Mouse (Mus musculus) spleen, postnatal 4 days (tissue): ENCODE results near the gene Bmf.
A peak's percentile ranks its signal among the peaks of the same experiment; 100 is the strongest.

Experiments
- DNase-seq, 2 experiments: peaks; one replicate each; pipeline ENCODE4 v3.0.0; 2022; ENCODE audit warnings: low spot score in 2 of 2

The Bmf gene

DNA sequence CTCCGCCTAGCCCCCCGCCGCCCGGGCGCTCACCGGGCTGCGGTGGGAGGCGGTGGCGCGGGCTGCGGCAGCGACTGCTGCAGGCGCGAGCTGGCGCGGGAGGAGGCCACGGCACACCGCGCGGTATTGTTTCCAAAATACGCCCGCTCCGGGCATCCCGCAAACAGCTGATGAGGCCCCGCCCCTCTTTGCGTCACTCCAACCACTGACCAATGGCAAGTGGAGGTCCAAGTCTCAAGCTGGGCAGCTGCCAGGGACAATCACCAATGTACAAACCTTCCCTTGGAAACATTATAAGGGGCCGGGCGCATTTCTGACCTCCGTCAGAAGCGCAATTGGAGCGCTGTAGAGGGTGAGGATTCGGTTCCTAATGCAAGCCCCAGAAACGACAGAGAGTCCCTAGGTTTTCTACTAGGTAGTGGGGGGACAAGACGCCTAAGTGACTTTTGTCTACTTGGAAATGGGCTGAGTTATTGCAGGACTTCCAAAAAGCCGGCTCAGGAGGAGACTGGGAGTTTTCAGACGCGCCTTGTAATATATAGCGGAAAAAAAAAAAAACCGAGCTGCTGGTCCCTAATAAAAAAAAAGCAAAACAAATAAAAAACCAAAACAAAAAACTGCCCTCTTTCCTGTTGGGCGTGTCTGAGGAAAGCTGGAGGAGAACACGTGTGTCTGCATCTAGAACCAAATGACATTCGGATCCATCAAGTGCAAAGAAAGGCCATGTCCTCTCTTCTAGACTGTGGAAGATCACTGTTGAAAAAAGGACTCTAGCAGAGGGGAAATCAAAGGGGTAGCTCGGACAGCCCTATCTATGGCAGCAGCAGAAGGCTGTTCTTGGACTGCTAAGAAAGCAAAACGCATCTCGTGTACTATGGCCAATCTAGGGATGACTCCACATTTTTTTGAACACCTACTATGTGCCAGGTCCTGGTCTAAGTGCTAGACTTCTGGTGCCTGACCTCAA, at the start of gene Bmf:
Gene Bmf (minus strand): TSS at position 181 of the 967 bp plus-strand sequence.
- peak; percentile 90 to 91 for DNase-seq

- DNase-seq = no peak
Measured at GRCm38 (mm10) chr2:118599087-118599486, 49.6 kb upstream of the Bmf start.

DNA sequence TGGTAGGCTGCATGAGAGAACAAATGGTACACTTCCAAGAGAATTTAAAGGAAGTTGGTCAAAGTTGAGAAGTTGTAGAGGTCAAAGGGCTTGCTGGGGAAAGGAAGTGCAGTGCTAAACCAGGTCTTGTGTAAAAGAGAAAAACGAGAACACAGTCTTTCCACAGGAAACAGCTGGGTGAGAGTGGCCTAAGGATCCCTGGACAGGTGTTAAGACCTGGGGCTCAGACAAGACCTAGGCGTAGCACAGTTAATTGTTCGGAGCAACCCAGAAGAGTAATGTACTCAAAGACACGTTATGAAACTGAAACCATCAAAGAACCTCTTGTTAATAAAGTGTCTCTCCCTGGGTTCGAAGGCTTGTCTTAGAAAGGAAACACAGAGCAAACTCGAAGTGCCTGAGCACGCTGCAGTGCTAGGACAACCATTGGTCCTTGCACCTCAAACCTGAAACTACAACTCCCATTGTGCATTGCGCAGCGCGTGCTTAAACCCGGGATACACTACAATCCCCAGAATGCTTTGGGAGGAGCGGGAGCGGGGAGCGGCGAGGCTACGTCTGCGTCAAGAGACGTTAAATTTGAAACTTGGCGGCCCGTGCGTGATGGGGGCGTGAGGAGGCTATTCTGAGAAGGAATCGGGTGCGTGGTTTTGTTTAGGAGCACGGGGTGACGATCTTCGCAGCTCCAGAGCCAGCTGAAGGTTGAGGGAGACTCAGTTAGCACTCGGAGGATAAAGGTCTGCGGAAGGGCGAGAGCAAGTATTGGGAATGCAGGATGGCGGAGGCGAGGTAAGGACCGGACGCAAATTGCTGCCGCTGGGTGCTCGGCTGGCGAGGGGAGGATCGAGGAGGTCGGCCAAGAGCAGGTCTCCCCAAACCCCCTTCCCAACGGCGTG, 48.4 kb upstream of the Bmf start, which contains the start of gene Bub1b:
Gene Bub1b (plus strand): TSS at position 539 of the 896 bp plus-strand sequence.
- peak; percentile 90 to 93 for DNase-seq

GRCm38 (mm10) chr2:118591083-118591482, 41.6 kb upstream of the Bmf start:
- DNase-seq = no peak

GRCm38 (mm10) chr2:118587686-118588085, 38.2 kb upstream of the Bmf start:
- no peak for DNase-seq

GRCm38 (mm10) chr2:118586013-118586412, 36.5 kb upstream of the Bmf start:
- no peak for DNase-seq

- DNase-seq = no peak
Measured at GRCm38 (mm10) chr2:118573135-118573534, 23.6 kb upstream of the Bmf start.

GRCm38 (mm10) chr2:118572183-118572836, 22.8 kb upstream of the Bmf start:
- no peak for DNase-seq

DNA sequence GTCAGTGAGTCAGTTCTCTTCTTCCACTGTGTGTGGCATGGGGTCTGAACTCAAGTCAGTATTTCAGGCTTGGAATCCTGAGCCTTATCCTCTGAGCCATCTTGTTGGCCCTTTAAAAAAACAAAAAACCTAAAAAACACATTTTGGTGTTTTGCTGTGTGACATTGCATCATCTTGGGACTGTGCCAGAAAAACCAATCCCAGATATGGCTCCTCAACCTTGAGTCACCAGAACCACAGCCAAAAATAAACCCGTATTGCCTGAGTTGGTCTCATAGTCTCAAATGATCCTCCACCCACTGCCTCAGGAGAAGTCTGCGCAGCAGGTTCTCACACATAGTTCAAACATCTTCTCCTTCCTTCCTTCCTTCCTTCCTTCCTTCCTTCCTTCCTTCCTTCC, 21.5 kb upstream of the Bmf start:
- DNase-seq = no peak

DNA sequence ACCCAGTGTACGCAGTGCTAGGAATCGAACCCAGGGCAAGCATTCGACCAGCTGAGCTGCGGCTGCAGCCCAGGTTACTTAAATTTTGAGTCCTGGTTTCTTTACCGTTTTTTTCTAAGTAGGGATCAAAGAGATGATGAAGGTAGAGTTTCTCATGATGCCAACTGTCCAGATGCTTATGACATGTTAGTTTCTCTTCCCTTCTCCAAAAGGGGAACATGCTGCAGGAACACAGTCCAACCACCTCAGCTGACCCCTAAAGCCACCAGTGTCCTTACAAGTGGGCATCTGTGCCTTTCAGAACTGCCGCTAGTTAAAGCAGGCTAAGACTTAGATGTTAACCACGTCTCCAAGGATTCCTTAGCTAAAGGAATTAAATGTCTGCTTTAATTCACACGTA, 17.7 kb upstream of the Bmf start:
- DNase-seq = no peak

DNA sequence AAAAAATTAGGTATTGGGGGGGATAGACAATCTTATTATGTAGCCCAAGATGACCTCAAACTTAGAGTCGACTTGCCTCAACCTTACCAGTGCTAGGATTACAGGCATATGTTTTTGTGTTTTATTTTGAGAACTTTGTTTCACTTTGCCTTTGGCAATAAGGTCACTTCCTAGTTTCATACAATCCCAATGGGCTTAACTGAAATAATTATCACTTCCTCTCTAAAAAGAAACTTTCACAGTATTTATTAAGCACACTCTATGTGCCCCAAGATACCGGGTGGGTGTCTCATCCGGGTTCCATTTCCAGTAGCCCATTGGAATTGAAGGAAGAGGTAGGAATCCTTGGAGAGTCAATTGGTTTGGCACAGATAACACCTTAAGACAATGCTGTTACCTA, 12.9 kb upstream of the Bmf start:
- no peak for DNase-seq

GRCm38 (mm10) chr2:118562015-118562414, 12.5 kb upstream of the Bmf start:
- DNase-seq = no peak

GRCm38 (mm10) chr2:118558426-118558825, 8.9 kb upstream of the Bmf start:
- DNase-seq = no peak

- DNase-seq = peak; percentile 63 to 79
Measured at GRCm38 (mm10) chr2:118554356-118554990, 5.0 kb upstream of the Bmf start.

- no peak for DNase-seq
Measured at GRCm38 (mm10) chr2:118551606-118552005, 2.1 kb upstream of the Bmf start.

GRCm38 (mm10) chr2:118548421-118549221, 866 bp downstream of the Bmf start:
- no peak for DNase-seq

DNA sequence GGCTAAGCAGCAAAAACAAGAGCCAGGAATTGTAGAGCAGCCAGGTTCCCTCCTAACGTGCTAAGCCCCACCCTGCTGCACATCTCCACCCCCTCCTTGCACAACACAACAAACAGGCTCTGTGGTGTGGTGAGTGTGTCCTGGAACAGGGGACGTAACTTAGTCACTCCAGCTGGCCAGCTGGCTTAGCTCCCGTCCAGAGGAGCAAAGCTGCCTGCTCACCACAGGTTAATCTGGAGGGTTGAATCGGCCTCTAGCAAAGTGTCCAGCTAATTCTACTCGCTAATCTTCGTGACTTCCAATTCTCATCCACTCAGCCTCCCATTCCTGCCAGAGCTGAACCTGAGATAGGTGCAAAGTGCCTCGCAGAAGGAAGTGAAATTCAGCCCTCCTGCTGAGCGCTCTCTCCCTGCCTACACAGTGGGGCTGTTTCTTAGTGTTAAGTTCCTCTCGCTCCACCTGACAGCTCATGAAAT, 1.9 kb downstream of the Bmf start:
- peak in 1 of 2 experiments; percentile 31 for DNase-seq

GRCm38 (mm10) chr2:118546798-118547165, 2.7 kb downstream of the Bmf start:
- no peak for DNase-seq

- no peak for DNase-seq
Measured at GRCm38 (mm10) chr2:118546104-118546797, 3.2 kb downstream of the Bmf start.
